Mouse (Mus musculus) liver, embryonic 14.5 days (tissue): Measurements from ENCODE around the gene Fam227b.

Experiments used
- CTCF ChIP-seq: IDR thresholded peaks from 2 replicates; pipeline ENCODE4 v1.5.1; 2016; ENCODE audit warnings: antibody characterized with exemption, low read depth, control low read depth
- EP300 ChIP-seq: IDR thresholded peaks from 2 replicates; pipeline ENCODE4 v1.6.1; 2016; ENCODE audit warnings: antibody characterized with exemption, low read depth

- no peak for TF ChIP-seq EP300
- TF ChIP-seq CTCF, result no peak
Measured at GRCm38 (mm10) chr2:126195631-126196356, 44.0 kb upstream of the Fam227b start.
